Mouse (Mus musculus) liver, embryonic 12.5 days (tissue): Measurements from ENCODE around the gene Slc24a5. TPM values are rescaled to one million over a fixed set of nuclear protein-coding genes. Genes with fewer than 3 reads are reported as not detected.
A peak's percentile ranks its signal among the peaks of the same experiment; 100 is the strongest.

Experiments used
- ATAC-seq: fragments of 200-750 bp; cut with Nextera tagmentation; 2 replicates; pipeline ENCODE4 v1.8.0; 2017; ENCODE audit warnings: moderate number of reproducible peaks, mild to moderate bottlenecking, moderate library complexity
- H3K27ac ChIP-seq: fragments of 300-500 bp; sonication (generic); 2 replicates; pipeline ENCODE4 v1.5.1; 2016; ENCODE audit warnings: mild to moderate bottlenecking
- H3K27me3 ChIP-seq: fragments of 300-500 bp; sonication (generic); replicated peaks from 2 replicates; pipeline ENCODE4 v1.6.1; 2016; ENCODE audit warnings: mild to moderate bottlenecking, moderate library complexity
- H3K36me3 ChIP-seq: fragments of 300-500 bp; sonication (generic); 2 replicates; pipeline ENCODE4 v1.6.1; 2016; ENCODE audit warnings: mild to moderate bottlenecking, moderate library complexity
- H3K4me1 ChIP-seq: fragments of 300-500 bp; sonication (generic); 2 replicates; pipeline ENCODE4 v1.6.1; 2016
- H3K4me2 ChIP-seq: fragments of 300-500 bp; sonication (generic); 2 replicates; pipeline ENCODE4 v1.6.1; 2016; ENCODE audit warnings: mild to moderate bottlenecking, moderate library complexity
- H3K4me3 ChIP-seq: fragments of 300-500 bp; sonication (generic); 2 replicates; pipeline ENCODE4 v1.5.1; 2016; ENCODE audit warnings: mild to moderate bottlenecking, moderate library complexity
- H3K9ac ChIP-seq: fragments of 300-500 bp; sonication (generic); 2 replicates; pipeline ENCODE4 v1.6.1; 2016; ENCODE audit warnings: mild to moderate bottlenecking, moderate library complexity
- H3K9me3 ChIP-seq: fragments of 300-500 bp; sonication (generic); replicated peaks from 2 replicates; pipeline ENCODE4 v1.6.1; 2016; ENCODE audit warnings: mild to moderate bottlenecking, moderate library complexity
- WGBS: fragments of 180-500 bp; shearing (Covaris S2); methylation state at CpG from one replicate; pipeline ENCODE4 v1.1.7; 2016; ENCODE audit not compliant: insufficient replicate concordance; 5-methylcytosine and 5-hydroxymethylcytosine counted together
- polyA plus RNA-seq: library from polyadenylated mRNA; unstranded; fragments of >200 nt; fragmentation: Nextera tagmentation; extraction: Ambion mirVana; gene quantifications from 2 replicates; pipeline ENCODE4 v1.2.1, GENCODE M21; 2016

Gene Slc24a5
- polyA plus RNA-seq, 1 experiment from 2014 or later: 12.5 TPM

DNA sequence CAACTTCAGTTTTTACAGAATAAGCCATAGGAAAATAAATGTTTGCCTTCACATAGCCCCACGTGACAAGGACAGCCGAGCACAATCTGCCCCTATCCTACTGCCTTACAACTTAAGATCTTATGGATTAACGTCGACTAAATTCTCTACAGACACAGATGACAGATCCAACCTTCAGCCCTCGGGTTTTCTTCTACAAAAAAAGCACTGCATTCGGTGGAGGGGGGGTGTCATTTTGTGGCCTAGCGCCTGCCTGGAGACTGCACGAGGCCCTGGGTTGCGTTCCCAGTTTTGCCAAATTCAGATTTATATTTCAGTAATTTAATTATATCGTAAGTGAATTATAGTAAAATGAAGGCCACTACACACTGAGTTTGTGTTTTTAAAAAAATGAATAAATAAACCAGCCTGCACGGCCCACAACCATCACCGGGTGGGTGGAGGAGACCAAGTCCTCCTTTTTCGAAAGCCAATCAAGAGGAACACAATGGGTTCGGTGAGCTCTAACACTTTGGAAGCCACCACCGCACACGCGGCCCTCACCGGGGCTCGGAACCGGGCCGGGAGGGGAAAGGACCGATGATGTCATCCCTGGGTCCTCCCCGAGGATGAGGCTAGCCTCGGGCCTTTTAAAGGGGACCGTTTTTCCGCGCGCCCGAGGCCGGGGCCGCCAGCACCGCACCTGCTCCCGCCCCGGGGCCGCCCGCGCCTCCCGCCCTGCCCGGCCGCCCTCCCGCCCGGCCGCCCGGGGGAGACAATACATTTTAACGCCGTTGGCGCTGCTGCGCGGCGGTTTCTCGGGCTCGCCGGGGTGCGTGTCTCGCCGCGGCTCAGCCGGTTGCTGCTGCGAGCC, 54.9 kb downstream of the Slc24a5 start:
- 1% methylated on average over 55 of the region's 59 CpGs for WGBS
- peak overlapping the region; percentile 94 for H3K9ac ChIP-seq
- ATAC-seq: peak; percentile 83

DNA sequence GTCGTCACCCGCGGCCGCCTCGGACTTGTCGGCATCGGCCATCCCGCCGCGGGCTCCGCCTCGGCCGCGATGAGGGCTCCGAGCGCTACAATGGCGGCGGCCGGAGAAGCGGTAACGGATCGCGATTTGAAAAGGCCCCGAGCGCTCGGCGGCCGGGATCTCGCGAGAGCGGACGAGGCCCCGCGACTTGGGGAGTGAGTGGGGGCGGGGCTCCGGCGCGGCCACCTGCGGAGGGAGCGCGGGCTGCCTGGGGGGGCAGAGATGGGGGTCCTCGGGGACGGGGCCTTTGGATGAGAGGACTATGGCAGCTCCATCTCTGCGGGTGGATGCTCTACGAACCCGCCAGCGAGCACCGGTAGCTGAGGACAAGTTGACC, 55.5 kb downstream of the Slc24a5 start, which contains the start of gene Myef2:
Gene Myef2, minus strand, starts transcription at position 185 of the 376 bp plus-strand sequence.
- Histone ChIP-seq H3K27me3 (0 out of 2 replicates have a peak, but pooled peaks cover 9% of the 10 kb centered on the region), H3K9me3 (no peaks in the 10 kb centered on the region), H3K4me1 (peaks cover 42% of the 10 kb centered on the region), H3K36me3 (peaks cover 4% of the 10 kb centered on the region; the same call in 1 of the 2 replicates), H3K4me3 (peak within 1 kb of the TSS; percentile 86), H3K9ac (peak within 1 kb of the TSS; percentile 94), H3K27ac (peak within 1 kb of the TSS; percentile 88), H3K4me2 (peak within 1 kb of the TSS; percentile 78)
- peak; percentile 90 for ATAC-seq
- WGBS: under 1% methylated on average over 48 of the region's 48 CpGs

More for the DNA sequence above, 54.9 kb downstream of the Slc24a5 start:
- H3K27ac ChIP-seq: peak overlapping the region; percentile 88
- H3K9me3 ChIP-seq: no peaks in the 10 kb centered on the region
- peak overlapping the region; percentile 78 for H3K4me2 ChIP-seq
- peaks cover 4% of the 10 kb centered on the region; the same call in 1 of the 2 replicates for H3K36me3 ChIP-seq
- H3K27me3 ChIP-seq: 0 out of 2 replicates have a peak, but pooled peaks cover 9% of the 10 kb centered on the region
- H3K4me1 ChIP-seq: peaks cover 46% of the 10 kb centered on the region
- H3K4me3 ChIP-seq: peak overlapping the region; percentile 86

DNA sequence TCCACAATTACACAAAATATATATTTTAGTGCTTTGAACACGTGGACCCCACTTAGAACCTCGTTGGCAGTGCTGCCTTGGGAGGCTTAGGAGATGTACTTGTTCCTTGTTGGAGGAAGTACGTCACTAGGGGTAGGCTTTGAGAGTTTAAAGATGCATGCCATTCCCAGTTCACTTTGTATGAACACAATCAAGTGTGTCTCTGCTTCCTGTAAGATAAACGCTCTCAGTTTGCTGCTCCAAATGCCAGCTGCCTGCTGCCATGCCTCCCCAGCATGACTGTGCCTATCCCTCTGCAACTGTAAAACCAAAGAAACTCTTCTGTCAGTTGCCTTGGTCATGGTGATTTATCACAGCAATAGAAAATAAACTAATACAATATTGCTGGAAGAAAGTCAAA, 57.9 kb downstream of the Slc24a5 start:
- Histone ChIP-seq H3K27ac (no peak overlapping the region), H3K4me2 (no peak overlapping the region), H3K9ac (no peak overlapping the region), H3K36me3 (no peaks in the 10 kb centered on the region), H3K9me3 (no peaks in the 10 kb centered on the region), H3K27me3 (0 out of 2 replicates have a peak, but pooled peaks cover 9% of the 10 kb centered on the region), H3K4me3 (no peak overlapping the region), H3K4me1 (peaks cover 24% of the 10 kb centered on the region)
- no peak for ATAC-seq
- WGBS: 28% methylated on average over 4 of the region's 4 CpGs

DNA sequence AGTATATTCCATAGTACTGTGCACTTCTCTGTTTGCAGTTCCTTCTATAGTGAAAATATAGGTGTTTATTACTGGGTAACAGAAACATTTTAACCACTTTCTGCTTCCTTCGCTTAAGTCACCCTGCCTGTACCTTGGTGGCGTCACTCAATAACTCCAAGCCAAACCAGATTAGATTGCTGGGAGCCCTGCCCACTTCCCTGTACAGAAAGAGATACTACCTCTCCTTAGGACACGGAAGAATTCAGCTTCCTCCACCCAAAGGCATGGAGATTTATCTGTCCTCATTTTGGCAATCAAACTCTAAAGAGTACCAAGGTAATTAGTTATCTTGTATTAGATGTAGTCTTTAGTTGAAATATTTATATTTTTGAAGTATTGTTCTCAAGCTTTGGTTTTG, 58.9 kb downstream of the Slc24a5 start:
- no peak overlapping the region for H3K9ac ChIP-seq
- H3K4me2 ChIP-seq: no peak overlapping the region
- WGBS: 36% methylated on average over 3 of the region's 3 CpGs
- no peaks in the 10 kb centered on the region for H3K9me3 ChIP-seq
- no peak overlapping the region for H3K27ac ChIP-seq
- H3K36me3 ChIP-seq: no peaks in the 10 kb centered on the region
- 0 out of 2 replicates have a peak, but pooled peaks cover 9% of the 10 kb centered on the region for H3K27me3 ChIP-seq
- H3K4me3 ChIP-seq: no peak overlapping the region
- ATAC-seq: no peak
- H3K4me1 ChIP-seq: peaks cover 15% of the 10 kb centered on the region

DNA sequence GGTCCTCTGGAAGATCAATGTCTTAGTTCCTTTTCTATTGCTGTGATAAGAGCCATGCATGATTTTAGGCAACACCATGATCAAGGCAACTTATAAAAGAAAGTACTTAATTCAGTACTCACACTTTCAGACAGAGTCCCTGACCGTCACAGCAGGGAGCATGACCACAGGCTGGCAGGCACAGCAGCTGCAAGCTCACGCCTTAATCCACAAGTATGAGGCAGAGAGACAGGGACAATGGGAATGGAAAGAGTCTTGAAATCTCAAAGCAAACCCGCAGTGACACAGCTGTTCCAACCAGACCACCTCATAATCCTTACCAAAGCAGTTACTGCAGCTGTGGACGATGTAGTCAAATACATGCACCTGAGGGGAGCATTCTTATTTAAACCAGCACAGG, 66.2 kb downstream of the Slc24a5 start:
- H3K27me3 ChIP-seq: peaks cover 14% of the 10 kb centered on the region
- H3K36me3 ChIP-seq: no peaks in the 10 kb centered on the region
- no peak for ATAC-seq
- no peaks in the 10 kb centered on the region for H3K9me3 ChIP-seq
- no peak overlapping the region for H3K4me2 ChIP-seq
- 23% methylated on average over 4 of the region's 4 CpGs for WGBS
- peaks cover 6% of the 10 kb centered on the region; the same call in 1 of the 2 replicates for H3K4me1 ChIP-seq
- no peak overlapping the region for H3K27ac ChIP-seq
- H3K9ac ChIP-seq: no peak overlapping the region
- H3K4me3 ChIP-seq: no peak overlapping the region

DNA sequence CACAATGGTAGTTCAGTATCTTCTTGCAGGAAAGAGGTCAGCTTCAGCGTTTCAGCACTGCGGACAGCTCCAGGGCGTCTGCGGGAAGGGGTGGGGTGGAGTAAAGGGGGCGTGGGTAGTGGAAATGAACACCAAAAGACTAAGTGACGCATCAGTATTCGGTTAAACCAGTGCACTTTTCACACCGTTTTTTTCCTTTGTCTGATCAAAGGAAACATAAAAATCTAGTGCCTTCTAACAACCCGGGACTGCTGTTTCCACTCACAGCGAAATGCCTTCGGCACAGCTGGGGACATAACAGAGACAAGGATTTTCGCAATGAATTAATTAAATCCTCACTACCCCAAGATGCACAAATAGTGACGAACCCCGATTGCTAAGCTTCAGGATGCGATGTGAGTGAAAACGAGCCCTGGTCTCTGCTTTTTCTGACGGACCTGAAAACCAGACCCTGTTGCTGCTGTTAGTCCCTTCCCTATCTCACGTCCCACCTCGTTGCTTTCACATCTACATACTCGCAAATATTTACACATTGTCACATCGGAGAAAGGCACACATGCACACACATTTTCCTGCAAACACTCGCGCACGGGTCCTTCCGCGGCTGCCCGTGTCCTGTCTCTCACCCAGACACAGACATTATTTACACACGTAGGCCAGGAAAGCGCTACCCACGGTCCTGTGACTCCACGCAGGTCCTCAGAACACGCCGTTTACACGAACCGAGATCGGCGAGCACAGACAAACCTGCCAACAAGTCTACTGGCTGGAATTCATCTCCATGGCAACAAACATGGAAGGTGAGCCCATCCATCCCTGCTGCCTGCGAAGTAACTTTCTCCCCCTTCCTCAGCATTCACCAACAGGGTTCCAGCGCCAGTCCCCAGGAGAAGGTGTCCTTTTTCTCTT, 68.2 kb downstream of the Slc24a5 start, which contains the start of gene Ctxn2:
Gene Ctxn2, plus strand, starts transcription at position 790 of the 909 bp plus-strand sequence.
- no peak for ATAC-seq
- Histone ChIP-seq H3K36me3 (no peaks in the 10 kb centered on the region), H3K9me3 (no peaks in the 10 kb centered on the region), H3K27ac (no peak within 1 kb of the TSS), H3K4me3 (peak within 1 kb of the TSS; percentile 14), H3K9ac (no peak within 1 kb of the TSS), H3K4me1 (peaks cover 6% of the 10 kb centered on the region; the same call in 1 of the 2 replicates), H3K27me3 (peaks cover 14% of the 10 kb centered on the region), H3K4me2 (peak within 1 kb of the TSS; percentile 51)
- WGBS: 2% methylated on average over 39 of the region's 39 CpGs

DNA sequence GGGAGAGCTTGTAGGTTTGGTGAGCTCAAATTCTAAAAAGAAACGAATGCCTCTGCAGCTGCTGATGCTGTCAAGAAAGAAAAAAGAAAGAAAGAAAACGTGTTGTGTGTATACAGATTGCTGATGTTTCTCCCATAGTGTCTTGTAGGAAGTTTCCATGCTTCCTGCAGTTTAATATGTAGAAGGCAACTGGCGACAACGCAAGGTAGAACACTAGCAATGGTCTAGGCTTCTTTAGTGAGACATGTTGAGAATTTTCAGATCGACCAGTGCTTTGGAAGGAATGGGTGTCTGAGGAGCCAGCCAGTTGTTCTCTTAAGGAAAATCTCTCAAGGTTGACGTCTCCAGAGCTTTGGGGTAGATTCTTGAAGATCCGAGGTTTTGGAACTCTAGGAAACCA, 68.9 kb downstream of the Slc24a5 start:
- Histone ChIP-seq H3K27ac (no peak overlapping the region), H3K9me3 (no peaks in the 10 kb centered on the region), H3K4me2 (peak overlapping the region; percentile 51; the same call in 1 of the 2 replicates), H3K36me3 (no peaks in the 10 kb centered on the region), H3K9ac (no peak overlapping the region), H3K4me3 (no peak overlapping the region), H3K27me3 (peaks cover 14% of the 10 kb centered on the region), H3K4me1 (peaks cover 6% of the 10 kb centered on the region; the same call in 1 of the 2 replicates)
- WGBS: 20% methylated on average over 7 of the region's 7 CpGs
- no peak for ATAC-seq

Other genes with a start within 250 kb of the Slc24a5 start
- gene Myef2, start 55.5 kb downstream of the Slc24a5 start, polyA plus RNA-seq: 42.2 and 45.0 TPM in 2 replicates
- not detected in 2 replicates for gene Ctxn2, start 68.6 kb downstream of the Slc24a5 start, polyA plus RNA-seq
- not detected in 2 replicates for gene Slc12a1, start 84.4 kb downstream of the Slc24a5 start, polyA plus RNA-seq
- 199 and 210 TPM in 2 replicates for gene Dut, start 179.1 kb downstream of the Slc24a5 start, polyA plus RNA-seq